Mouse (Mus musculus) midbrain, embryonic 16.5 days (tissue): ENCODE measurements at regions not wholly inside any gene's neighbourhood (a gene's known extent, or its start where the extent isn't known, plus 50 kb on each side); places are given as distances from the start of the nearest gene placed in this dataset.

Source experiments
- ATAC-seq: fragments of 200-750 bp; cut with Nextera tagmentation; 2 replicates; pipeline ENCODE4 v1.8.0; 2017; ENCODE audit warnings: moderate TSS enrichment
- H3K27ac ChIP-seq: fragments of 300-500 bp; sonication (generic); 2 replicates; pipeline ENCODE4 v1.5.1; 2014; ENCODE audit warnings: mild to moderate bottlenecking, low read length, mixed read lengths
- H3K27me3 ChIP-seq: fragments of 300-500 bp; sonication (generic); 2 replicates; pipeline ENCODE4 v1.6.1; 2014; ENCODE audit warnings: low read depth, low read length, mixed read lengths; ENCODE audit not compliant: control insufficient read depth, insufficient read depth
- H3K36me3 ChIP-seq: fragments of 300-500 bp; sonication (generic); 2 replicates; pipeline ENCODE4 v1.6.1; 2014; ENCODE audit warnings: mild to moderate bottlenecking, low read length, moderate library complexity, mixed read lengths; ENCODE audit not compliant: control insufficient read depth, insufficient read depth
- H3K4me1 ChIP-seq: fragments of 300-500 bp; sonication (generic); 2 replicates; pipeline ENCODE4 v1.6.1; 2014; ENCODE audit warnings: mild to moderate bottlenecking, low read length, mixed read lengths; ENCODE audit not compliant: control insufficient read depth, insufficient read depth
- H3K4me2 ChIP-seq: fragments of 300-500 bp; sonication (generic); 2 replicates; pipeline ENCODE4 v1.6.1; 2014; ENCODE audit warnings: mild to moderate bottlenecking, low read length, mixed read lengths
- H3K4me3 ChIP-seq: fragments of 300-500 bp; sonication (generic); 2 replicates; pipeline ENCODE4 v1.5.1; 2014; ENCODE audit warnings: low read depth, mild to moderate bottlenecking, low read length, moderate library complexity, mixed read lengths
- H3K9ac ChIP-seq: fragments of 300-500 bp; sonication (generic); 2 replicates; pipeline ENCODE4 v1.6.1; 2014; ENCODE audit warnings: low read depth, low read length, mixed read lengths
- H3K9me3 ChIP-seq: fragments of 300-500 bp; sonication (generic); replicated peaks from 2 replicates; pipeline ENCODE4 v1.6.1; 2014; ENCODE audit warnings: mild to moderate bottlenecking, low read length, mixed read lengths; ENCODE audit not compliant: control insufficient read depth, poor library complexity, severe bottlenecking
- WGBS: fragments of 180-500 bp; shearing (Covaris S2); extraction: QIAGEN DNeasy Blood & Tissue Kit; methylation state at CpG from one replicate; pipeline ENCODE4 v1.1.7; 2014; 5-methylcytosine and 5-hydroxymethylcytosine counted together

GRCm38 (mm10) chr9:68122266-68122665 is 282.1 kb downstream of the Vps13c start:
- no peak overlapping the region for H3K27ac ChIP-seq
- H3K4me3 ChIP-seq, result no peak overlapping the region
- no peaks in the 10 kb centered on the region for H3K36me3 ChIP-seq
- H3K9me3 ChIP-seq, result no peaks in the 10 kb centered on the region
- WGBS, result 65% methylated on average over 3 of the region's 3 CpGs
- ATAC-seq, result no peak
- H3K9ac ChIP-seq, result no peak overlapping the region
- H3K4me1 ChIP-seq, result no peaks in the 10 kb centered on the region
- no peaks in the 10 kb centered on the region for H3K27me3 ChIP-seq
- H3K4me2 ChIP-seq, result no peak overlapping the region

GRCm38 (mm10) chr9:68131263-68131662 is 291.1 kb downstream of the Vps13c start:
- Histone ChIP-seq H3K9ac (no peak overlapping the region), H3K27me3 (no peaks in the 10 kb centered on the region), H3K9me3 (no peaks in the 10 kb centered on the region), H3K4me3 (no peak overlapping the region), H3K27ac (no peak overlapping the region), H3K36me3 (no peaks in the 10 kb centered on the region), H3K4me1 (no peaks in the 10 kb centered on the region), H3K4me2 (no peak overlapping the region)
- ATAC-seq, result no peak

- Histone ChIP-seq H3K9ac (no peak overlapping the region), H3K4me1 (no peaks in the 10 kb centered on the region), H3K9me3 (no peaks in the 10 kb centered on the region), H3K4me3 (no peak overlapping the region), H3K4me2 (no peak overlapping the region), H3K36me3 (no peaks in the 10 kb centered on the region), H3K27me3 (no peaks in the 10 kb centered on the region), H3K27ac (no peak overlapping the region)
- ATAC-seq, result no peak
- 66% methylated on average over 2 of the region's 2 CpGs for WGBS
Measured at GRCm38 (mm10) chr9:68135446-68136050, 295.4 kb downstream of the Vps13c start.

- Histone ChIP-seq H3K9ac (no peak overlapping the region), H3K27me3 (no peaks in the 10 kb centered on the region), H3K4me1 (no peaks in the 10 kb centered on the region), H3K9me3 (no peaks in the 10 kb centered on the region), H3K4me3 (no peak overlapping the region), H3K36me3 (no peaks in the 10 kb centered on the region), H3K4me2 (no peak overlapping the region), H3K27ac (no peak overlapping the region)
- ATAC-seq, result no peak
- 74% methylated on average over 10 of the region's 10 CpGs for WGBS
Measured at GRCm38 (mm10) chr9:68162813-68163570, 322.8 kb downstream of the Vps13c start.

GRCm38 (mm10) chr9:68166556-68166955 is 326.4 kb downstream of the Vps13c start:
- Histone ChIP-seq H3K4me3 (no peak overlapping the region), H3K9ac (no peak overlapping the region), H3K27ac (no peak overlapping the region), H3K4me2 (no peak overlapping the region), H3K27me3 (no peaks in the 10 kb centered on the region), H3K9me3 (no peaks in the 10 kb centered on the region), H3K4me1 (no peaks in the 10 kb centered on the region), H3K36me3 (no peaks in the 10 kb centered on the region)
- ATAC-seq, result no peak
- WGBS, result 60% methylated on average over 4 of the region's 4 CpGs

GRCm38 (mm10) chr9:68188921-68189320 is 348.7 kb downstream of the Vps13c start:
- Histone ChIP-seq H3K4me3 (no peak overlapping the region), H3K9ac (no peak overlapping the region), H3K4me1 (no peaks in the 10 kb centered on the region), H3K4me2 (no peak overlapping the region), H3K27me3 (no peaks in the 10 kb centered on the region), H3K27ac (no peak overlapping the region), H3K9me3 (no peaks in the 10 kb centered on the region), H3K36me3 (no peaks in the 10 kb centered on the region)
- ATAC-seq, result no peak

GRCm38 (mm10) chr9:68199831-68200230 is 359.6 kb downstream of the Vps13c start:
- Histone ChIP-seq H3K4me1 (no peaks in the 10 kb centered on the region), H3K27ac (no peak overlapping the region), H3K4me3 (no peak overlapping the region), H3K9ac (no peak overlapping the region), H3K4me2 (no peak overlapping the region), H3K36me3 (no peaks in the 10 kb centered on the region), H3K9me3 (no peaks in the 10 kb centered on the region), H3K27me3 (no peaks in the 10 kb centered on the region)
- no peak for ATAC-seq
- WGBS, result 74% methylated on average over 4 of the region's 4 CpGs

GRCm38 (mm10) chr9:68201031-68201430 is 360.8 kb downstream of the Vps13c start:
- WGBS, result 3% methylated on average over 5 of the region's 5 CpGs
- ATAC-seq, result no peak
- H3K27ac ChIP-seq, result no peak overlapping the region
- H3K4me3 ChIP-seq, result no peak overlapping the region
- no peak overlapping the region for H3K4me2 ChIP-seq
- no peaks in the 10 kb centered on the region for H3K9me3 ChIP-seq
- no peaks in the 10 kb centered on the region for H3K4me1 ChIP-seq
- no peaks in the 10 kb centered on the region for H3K36me3 ChIP-seq
- no peaks in the 10 kb centered on the region for H3K27me3 ChIP-seq
- H3K9ac ChIP-seq, result no peak overlapping the region

GRCm38 (mm10) chr9:68225694-68226093 is 385.5 kb downstream of the Vps13c start:
- no peak for ATAC-seq
- 95% methylated on average over 6 of the region's 6 CpGs for WGBS

More at GRCm38 (mm10) chr9:68225694-68226093, 385.5 kb downstream of the Vps13c start:
- H3K9me3 ChIP-seq, result no peaks in the 10 kb centered on the region
- no peak overlapping the region for H3K4me2 ChIP-seq
- no peak overlapping the region for H3K27ac ChIP-seq
- no peaks in the 10 kb centered on the region for H3K36me3 ChIP-seq
- H3K4me3 ChIP-seq, result no peak overlapping the region
- H3K4me1 ChIP-seq, result no peaks in the 10 kb centered on the region
- H3K27me3 ChIP-seq, result no peaks in the 10 kb centered on the region
- H3K9ac ChIP-seq, result no peak overlapping the region
